Mouse (Mus musculus) lung, embryonic 16.5 days (tissue): ENCODE data around the gene Lgals9. TPM values are rescaled to one million over a fixed set of nuclear protein-coding genes. Genes with fewer than 3 reads are reported as not detected.

Experiments
- ATAC-seq: fragments of 200-750 bp; cut with Nextera tagmentation; 2 replicates; pipeline ENCODE4 v1.8.0; 2017; ENCODE audit warnings: low read depth, mild to moderate bottlenecking, moderate library complexity
- H3K27ac ChIP-seq: fragments of 300-500 bp; sonication (generic); 2 replicates; pipeline ENCODE4 v1.5.1; 2014; ENCODE audit warnings: mild to moderate bottlenecking, control low read depth, low read length
- H3K27me3 ChIP-seq: fragments of 300-500 bp; sonication (generic); 2 replicates; pipeline ENCODE4 v1.6.1; 2014; ENCODE audit warnings: low read depth, low read length, mixed read lengths; ENCODE audit not compliant: control insufficient read depth, insufficient read depth
- H3K36me3 ChIP-seq: fragments of 300-500 bp; sonication (generic); 2 replicates; pipeline ENCODE4 v1.6.1; 2014; ENCODE audit warnings: low read length; ENCODE audit not compliant: control insufficient read depth, insufficient read depth
- H3K4me1 ChIP-seq: fragments of 300-500 bp; sonication (generic); replicated peaks from 2 replicates; pipeline ENCODE4 v1.6.1; 2014; ENCODE audit warnings: low read length, mixed read lengths; ENCODE audit not compliant: control insufficient read depth, insufficient read depth
- H3K4me2 ChIP-seq: fragments of 300-500 bp; sonication (generic); 2 replicates; pipeline ENCODE4 v1.6.1; 2014; ENCODE audit warnings: low read depth, low read length, control low read depth
- H3K4me3 ChIP-seq: fragments of 300-500 bp; sonication (generic); 2 replicates; pipeline ENCODE4 v1.5.1; 2014; ENCODE audit warnings: mild to moderate bottlenecking, low read length, control low read depth
- H3K9ac ChIP-seq: fragments of 300-500 bp; sonication (generic); 2 replicates; pipeline ENCODE4 v1.6.1; 2014; ENCODE audit warnings: low read length, control low read depth
- H3K9me3 ChIP-seq: fragments of 300-500 bp; sonication (generic); 2 replicates; pipeline ENCODE4 v1.6.1; 2016; ENCODE audit warnings: low read length; ENCODE audit not compliant: control insufficient read depth
- WGBS: fragments of 180-500 bp; shearing (Covaris S2); extraction: QIAGEN DNeasy Blood & Tissue Kit; methylation state at CpG from one replicate; pipeline ENCODE4 v1.1.7; 2014; 5-methylcytosine and 5-hydroxymethylcytosine counted together
- polyA plus RNA-seq: library from polyadenylated mRNA; unstranded; fragments of >200 nt; fragmentation: Nextera tagmentation; extraction: Ambion mirVana; gene quantifications from 2 replicates; pipeline ENCODE4 v1.2.1, GENCODE M21; 2015

Lgals9 gene
- polyA plus RNA-seq: 50.8 and 60.8 TPM in 2 replicates

GRCm38 (mm10) chr11:78984483-78985177 is at the start of gene Lgals9:
Gene Lgals9 (minus strand): TSS chr11:78984946.
- peak; percentile 95 for ATAC-seq
- H3K36me3 ChIP-seq: no peaks in the 10 kb centered on the region
- H3K9ac ChIP-seq: peak within 1 kb of the TSS; percentile 52
- 0 out of 2 replicates have a peak within 1 kb of the TSS, but pooled peaks have one; percentile 24 for H3K27ac ChIP-seq
- no peaks in the 10 kb centered on the region; the same call in 1 of the 2 replicates for H3K9me3 ChIP-seq
- H3K4me1 ChIP-seq: peaks cover 5% of the 10 kb centered on the region; the same call in 1 of the 2 replicates
- 32% methylated on average over 10 of the region's 10 CpGs for WGBS
- H3K4me2 ChIP-seq: peak within 1 kb of the TSS; percentile 40
- H3K27me3 ChIP-seq: no peaks in the 10 kb centered on the region
- peak within 1 kb of the TSS; percentile 36 for H3K4me3 ChIP-seq

DNA sequence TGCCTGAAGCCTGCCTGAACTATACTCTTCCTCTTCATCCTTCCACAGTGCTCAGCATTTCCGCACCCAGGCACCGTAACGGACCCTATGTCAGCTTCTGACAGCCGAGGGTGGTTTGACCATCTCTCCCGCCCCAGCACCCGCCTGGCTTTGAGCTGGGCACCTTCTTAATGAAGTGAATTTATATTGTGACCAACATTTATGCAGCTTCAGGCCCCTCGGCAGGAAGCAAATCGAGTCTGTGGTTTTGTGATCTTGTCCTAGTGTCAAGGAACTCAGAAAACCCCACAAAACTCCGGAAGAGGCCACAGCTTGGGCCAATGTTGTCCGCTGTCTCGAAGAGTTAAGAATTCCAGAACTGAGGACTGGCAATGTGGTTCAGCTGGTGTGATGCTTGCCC is 48.9 kb upstream of the Lgals9 start:
- no peak for ATAC-seq
- Histone ChIP-seq H3K9ac (no peak overlapping the region), H3K27me3 (no peaks in the 10 kb centered on the region), H3K27ac (no peak overlapping the region), H3K4me3 (no peak overlapping the region), H3K4me2 (no peak overlapping the region), H3K9me3 (no peaks in the 10 kb centered on the region), H3K36me3 (no peaks in the 10 kb centered on the region; the same call in 1 of the 2 replicates), H3K4me1 (no peaks in the 10 kb centered on the region)
- WGBS: 81% methylated on average over 11 of the region's 11 CpGs

- Histone ChIP-seq H3K27ac (no peak overlapping the region), H3K27me3 (no peaks in the 10 kb centered on the region), H3K36me3 (no peaks in the 10 kb centered on the region; the same call in 1 of the 2 replicates), H3K9me3 (no peaks in the 10 kb centered on the region), H3K4me2 (no peak overlapping the region), H3K9ac (no peak overlapping the region), H3K4me1 (no peaks in the 10 kb centered on the region), H3K4me3 (no peak overlapping the region)
- ATAC-seq: no peak
- WGBS: 70% methylated on average over 12 of the region's 12 CpGs
Observed at GRCm38 (mm10) chr11:79033021-79033420, 48.3 kb upstream of the Lgals9 start.

DNA sequence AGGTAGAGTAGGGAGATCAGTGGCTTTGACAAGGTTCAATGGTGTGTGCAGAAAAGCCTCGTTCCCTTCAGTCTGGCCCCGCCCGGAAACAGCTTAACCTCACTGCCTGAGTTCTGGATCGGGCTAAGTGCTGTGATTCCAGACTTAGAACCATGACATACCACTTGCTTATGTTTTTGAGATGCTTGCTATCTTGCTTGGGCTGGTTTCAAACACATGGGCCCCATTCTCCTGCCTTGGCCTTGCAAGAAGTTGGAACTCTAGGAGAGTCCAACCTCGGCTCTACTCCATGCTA is 46.7 kb upstream of the Lgals9 start:
- no peaks in the 10 kb centered on the region; the same call in 1 of the 2 replicates for H3K36me3 ChIP-seq
- WGBS: 70% methylated on average over 5 of the region's 5 CpGs
- no peak for ATAC-seq
- H3K9me3 ChIP-seq: no peaks in the 10 kb centered on the region
- no peak overlapping the region for H3K4me2 ChIP-seq
- no peak overlapping the region for H3K4me3 ChIP-seq
- no peaks in the 10 kb centered on the region for H3K4me1 ChIP-seq
- H3K9ac ChIP-seq: no peak overlapping the region
- H3K27ac ChIP-seq: no peak overlapping the region
- H3K27me3 ChIP-seq: no peaks in the 10 kb centered on the region

DNA sequence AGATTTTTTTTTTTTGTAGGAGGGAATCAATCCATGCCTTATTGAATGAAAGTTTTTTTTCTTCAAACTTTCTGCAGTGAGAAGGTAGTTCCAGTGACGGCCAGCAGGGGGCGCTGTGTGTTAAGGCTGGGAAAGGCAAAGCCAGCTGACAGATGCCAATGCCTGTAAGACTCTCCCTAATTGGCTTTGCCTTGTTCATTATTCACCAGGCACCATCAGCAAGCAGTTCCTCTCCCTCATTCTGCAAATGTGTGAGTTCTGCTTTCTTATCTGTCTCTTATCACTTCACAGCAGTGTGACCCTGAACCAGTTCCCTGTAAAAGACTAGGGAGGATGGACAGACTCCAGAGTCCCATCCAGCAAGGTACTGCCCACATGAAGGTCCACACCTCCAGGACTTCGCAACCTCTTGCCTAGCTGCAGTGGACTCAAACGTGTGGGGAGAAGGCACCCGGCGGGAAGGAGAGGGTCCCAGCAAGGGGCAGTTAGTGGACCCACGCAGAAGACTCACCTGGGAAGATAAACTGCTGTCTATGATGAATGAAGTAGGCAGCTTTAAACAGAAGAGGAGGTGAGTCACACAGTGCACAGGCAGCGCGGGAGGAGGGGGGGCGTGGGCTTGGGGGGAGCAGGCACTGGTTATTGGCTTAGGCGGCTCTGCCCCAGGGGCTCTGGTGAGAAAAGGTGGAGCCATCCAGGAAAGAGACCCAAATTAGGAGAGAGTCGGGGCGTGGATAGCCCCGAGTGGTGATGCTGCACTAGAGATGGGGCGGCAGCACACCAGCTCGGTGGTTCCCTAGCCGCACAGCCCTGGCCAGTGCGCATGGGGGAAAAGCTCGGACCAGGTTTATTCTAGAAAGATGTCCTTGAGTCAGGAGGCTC is 46.1 kb upstream of the Lgals9 start:
- WGBS: 45% methylated on average over 19 of the region's 19 CpGs
- Histone ChIP-seq H3K9me3 (no peaks in the 10 kb centered on the region), H3K9ac (no peak overlapping the region), H3K27ac (no peak overlapping the region), H3K36me3 (no peaks in the 10 kb centered on the region; the same call in 1 of the 2 replicates), H3K4me1 (no peaks in the 10 kb centered on the region), H3K27me3 (no peaks in the 10 kb centered on the region), H3K4me3 (no peak overlapping the region), H3K4me2 (no peak overlapping the region)
- peak; percentile 49; the same call in 1 of the 2 replicates for ATAC-seq

GRCm38 (mm10) chr11:79023751-79024150 is 39.0 kb upstream of the Lgals9 start:
- Histone ChIP-seq H3K9ac (peak overlapping the region; percentile 31), H3K4me3 (no peak overlapping the region), H3K9me3 (no peaks in the 10 kb centered on the region), H3K4me2 (peak overlapping the region; percentile 40), H3K27me3 (no peaks in the 10 kb centered on the region), H3K27ac (peak overlapping the region; percentile 78), H3K4me1 (peaks cover 9% of the 10 kb centered on the region), H3K36me3 (peaks cover 10% of the 10 kb centered on the region)
- ATAC-seq: no peak; the same call in 1 of the 2 replicates
- WGBS: 51% methylated on average over 6 of the region's 6 CpGs

DNA sequence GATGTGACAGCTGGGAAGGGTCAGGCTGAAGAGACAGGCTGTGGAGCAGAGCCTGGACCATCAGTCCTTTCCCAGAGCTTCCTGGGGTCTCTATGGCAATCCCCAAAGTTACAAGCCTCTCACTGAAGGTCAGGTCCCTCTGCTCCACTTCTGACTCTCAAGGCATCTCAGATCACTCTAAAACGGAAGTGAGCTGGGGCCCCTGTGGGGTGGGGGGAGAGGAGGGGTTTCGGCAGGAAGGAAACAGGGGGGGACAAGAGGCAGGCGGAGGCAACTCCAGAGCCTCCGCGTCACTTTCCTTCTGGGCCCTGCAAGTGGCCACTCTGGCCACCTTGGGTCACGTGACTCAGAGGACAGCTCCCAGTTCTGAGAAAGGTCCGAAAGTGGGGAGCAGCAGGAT is 38.6 kb upstream of the Lgals9 start:
- Histone ChIP-seq H3K9me3 (no peaks in the 10 kb centered on the region), H3K27me3 (no peaks in the 10 kb centered on the region), H3K4me1 (peaks cover 9% of the 10 kb centered on the region), H3K9ac (peak overlapping the region; percentile 31), H3K4me2 (peak overlapping the region; percentile 40), H3K27ac (peak overlapping the region; percentile 78), H3K36me3 (peaks cover 10% of the 10 kb centered on the region), H3K4me3 (no peak overlapping the region)
- 17% methylated on average over 7 of the region's 7 CpGs for WGBS
- ATAC-seq: peak; percentile 55

GRCm38 (mm10) chr11:79022836-79023235 is 38.1 kb upstream of the Lgals9 start:
- no peak for ATAC-seq
- 0 out of 2 replicates have a peak overlapping the region, but pooled peaks have one; percentile 40 for H3K4me2 ChIP-seq
- WGBS: 50% methylated on average over 4 of the region's 4 CpGs

GRCm38 (mm10) chr11:79020535-79021045 is 35.8 kb upstream of the Lgals9 start:
- no peak overlapping the region for H3K4me3 ChIP-seq

More at GRCm38 (mm10) chr11:79022836-79023235, 38.1 kb upstream of the Lgals9 start:
- peak overlapping the region; percentile 78 for H3K27ac ChIP-seq
- H3K36me3 ChIP-seq: peaks cover 10% of the 10 kb centered on the region
- no peak overlapping the region for H3K4me3 ChIP-seq
- no peaks in the 10 kb centered on the region for H3K9me3 ChIP-seq
- peaks cover 9% of the 10 kb centered on the region for H3K4me1 ChIP-seq
- no peaks in the 10 kb centered on the region for H3K27me3 ChIP-seq
- 0 out of 2 replicates have a peak overlapping the region, but pooled peaks have one; percentile 21 for H3K9ac ChIP-seq

More at GRCm38 (mm10) chr11:79020535-79021045, 35.8 kb upstream of the Lgals9 start:
- no peaks in the 10 kb centered on the region for H3K27me3 ChIP-seq
- peaks cover 10% of the 10 kb centered on the region for H3K36me3 ChIP-seq
- H3K9me3 ChIP-seq: no peaks in the 10 kb centered on the region
- 67% methylated on average over 21 of the region's 21 CpGs for WGBS
- no peak overlapping the region for H3K9ac ChIP-seq
- no peak overlapping the region for H3K4me2 ChIP-seq
- H3K4me1 ChIP-seq: peaks cover 9% of the 10 kb centered on the region
- no peak for ATAC-seq
- peak overlapping the region; percentile 12; the same call in 1 of the 2 replicates for H3K27ac ChIP-seq
